Mouse (Mus musculus): Measurements from ENCODE around the gene Osbpl3. TPM values are rescaled to one million over a fixed set of nuclear protein-coding genes. Genes with fewer than 3 reads are reported as not detected.

Osbpl3 gene
- polyA plus RNA-seq, 1 experiment from 2014 or later = 5.1 TPM

DNA sequence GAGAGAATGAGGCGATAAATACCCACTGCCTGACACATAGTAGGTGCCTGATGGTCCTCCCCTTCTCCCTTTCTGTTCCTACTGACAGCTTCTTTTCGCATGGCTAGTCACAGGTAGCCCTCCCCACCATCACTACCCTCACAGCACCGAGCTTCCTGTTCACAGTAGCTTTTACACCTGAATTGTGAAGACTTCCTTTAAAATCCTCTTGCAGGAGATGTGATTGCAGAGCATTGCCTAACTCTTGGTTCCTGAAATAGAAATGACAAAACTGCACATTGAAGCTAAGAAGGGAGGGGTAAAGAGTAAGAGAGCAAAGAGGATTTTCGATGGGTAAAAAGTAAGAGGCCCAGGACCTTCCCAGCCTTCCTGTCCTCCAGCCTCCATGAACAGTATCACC, 211.0 kb downstream of the Osbpl3 start:
- 0 out of 2 replicates have a peak, but pooled peaks cover 4% of the 10 kb centered on the region for H3K4me1 ChIP-seq (replicated peaks)
- H3K9ac ChIP-seq = no peak overlapping the region
- 0 out of 2 replicates have a peak, but pooled peaks cover 9% of the 10 kb centered on the region for H3K36me3 ChIP-seq
- no peak overlapping the region for H3K27ac ChIP-seq (replicated peaks)
- no peak for ATAC-seq (ENCODE audit: low read depth)
- WGBS = 79% methylated on average over 4 of the region's 4 CpGs
- H3K27me3 ChIP-seq = no peaks in the 10 kb centered on the region
- H3K4me3 ChIP-seq = no peak overlapping the region
- H3K4me2 ChIP-seq = no peak overlapping the region
- no peaks in the 10 kb centered on the region for H3K9me3 ChIP-seq

DNA sequence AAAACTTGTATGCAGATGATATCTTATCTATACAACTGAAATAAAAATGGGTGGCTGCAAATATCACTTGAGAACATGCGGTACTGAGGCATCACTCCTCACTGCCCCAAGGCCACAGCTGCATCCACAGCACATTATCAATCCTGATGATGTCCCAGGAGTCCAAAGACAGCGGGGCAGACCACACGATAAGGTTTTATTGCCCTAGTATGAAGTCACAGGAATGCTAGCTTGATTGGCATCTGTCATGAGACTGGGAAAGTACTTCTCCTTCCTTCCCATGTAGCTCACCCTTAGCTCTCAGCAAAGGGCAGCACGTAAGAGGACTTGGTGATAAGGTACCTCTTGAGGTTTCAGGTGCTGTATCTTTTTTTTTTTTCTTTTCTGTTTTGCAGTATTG, 211.9 kb downstream of the Osbpl3 start:
- Histone ChIP-seq H3K4me2 (no peak overlapping the region), H3K9me3 (no peaks in the 10 kb centered on the region), H3K36me3 (0 out of 2 replicates have a peak, but pooled peaks cover 9% of the 10 kb centered on the region), H3K9ac (no peak overlapping the region), H3K4me1 (replicated peaks) (0 out of 2 replicates have a peak, but pooled peaks cover 4% of the 10 kb centered on the region), H3K27ac (replicated peaks) (no peak overlapping the region), H3K4me3 (no peak overlapping the region), H3K27me3 (no peaks in the 10 kb centered on the region)
- ATAC-seq (ENCODE audit: low read depth) = no peak
- WGBS = 58% methylated on average over 4 of the region's 4 CpGs

Other genes with a start within 250 kb of the Osbpl3 start
- 68.8 and 72.4 TPM in 2 replicates for gene Gsdme, start 192.3 kb downstream of the Osbpl3 start, polyA plus RNA-seq (2015; fragmentation: Nextera tagmentation; extraction: Ambion mirVana)
- gene Cycs, start 110.3 kb upstream of the Osbpl3 start, polyA plus RNA-seq (2015; fragmentation: Nextera tagmentation; extraction: Ambion mirVana) = 87.9 and 88.2 TPM in 2 replicates
- 1.7 and 2.1 TPM in 2 replicates for gene 4921507P07Rik, start 140.4 kb upstream of the Osbpl3 start, polyA plus RNA-seq (2015; fragmentation: Nextera tagmentation; extraction: Ambion mirVana)
- gene Npvf, start 198.2 kb upstream of the Osbpl3 start, polyA plus RNA-seq (2015; fragmentation: Nextera tagmentation; extraction: Ambion mirVana) = not detected in 2 replicates

Measured in neural tube, embryonic 13.5 days (tissue).